Mouse (Mus musculus): Measurements from ENCODE around the gene Ptgir. TPM values are rescaled to one million over a fixed set of nuclear protein-coding genes. Genes with fewer than 3 reads are reported as not detected.

The Ptgir gene
- total RNA-seq, 2 experiments from 2014 or later: 0.14 to 0.16 TPM

DNA sequence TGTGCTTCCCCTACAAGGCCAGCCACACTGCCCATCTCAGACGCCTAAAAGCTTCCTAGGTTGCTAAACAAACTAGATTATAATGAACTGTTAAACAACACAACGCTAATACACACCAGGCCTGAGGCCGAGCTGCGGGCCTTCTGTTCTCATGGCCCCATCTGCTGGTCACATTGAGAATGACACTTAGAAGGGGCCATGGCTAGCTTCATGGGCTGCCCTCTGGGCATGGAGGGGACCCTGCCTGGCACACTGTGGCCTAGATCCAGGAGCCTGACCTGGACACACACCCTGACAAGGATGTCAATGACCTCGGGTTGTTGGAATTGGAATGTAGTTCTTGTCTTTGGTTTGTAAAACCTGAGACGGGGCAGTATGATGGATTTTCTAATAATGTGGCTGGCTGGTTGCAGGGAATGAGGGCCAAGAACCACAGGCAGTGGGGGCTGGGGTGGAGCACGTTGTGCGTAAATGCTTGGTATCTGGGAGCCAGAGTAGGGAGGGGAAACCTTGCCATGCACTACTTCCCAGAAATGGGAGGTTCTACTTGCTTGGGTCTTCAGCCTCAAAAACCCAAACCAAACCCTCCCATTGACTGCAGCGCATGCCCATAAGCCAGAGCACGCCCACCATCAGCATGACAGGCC is 7.6 kb downstream of the Ptgir start:
- peak; percentile 75 to 82 for DNase-seq (ENCODE audit: low spot score in 2 of 2)
- intact Hi-C loops (cut with DNase I): loop anchor here (2.0 to 5.0 kb wide), 2 partner anchors 19 to 42 kb away; no protein-coding TSS in a partner anchor

DNA sequence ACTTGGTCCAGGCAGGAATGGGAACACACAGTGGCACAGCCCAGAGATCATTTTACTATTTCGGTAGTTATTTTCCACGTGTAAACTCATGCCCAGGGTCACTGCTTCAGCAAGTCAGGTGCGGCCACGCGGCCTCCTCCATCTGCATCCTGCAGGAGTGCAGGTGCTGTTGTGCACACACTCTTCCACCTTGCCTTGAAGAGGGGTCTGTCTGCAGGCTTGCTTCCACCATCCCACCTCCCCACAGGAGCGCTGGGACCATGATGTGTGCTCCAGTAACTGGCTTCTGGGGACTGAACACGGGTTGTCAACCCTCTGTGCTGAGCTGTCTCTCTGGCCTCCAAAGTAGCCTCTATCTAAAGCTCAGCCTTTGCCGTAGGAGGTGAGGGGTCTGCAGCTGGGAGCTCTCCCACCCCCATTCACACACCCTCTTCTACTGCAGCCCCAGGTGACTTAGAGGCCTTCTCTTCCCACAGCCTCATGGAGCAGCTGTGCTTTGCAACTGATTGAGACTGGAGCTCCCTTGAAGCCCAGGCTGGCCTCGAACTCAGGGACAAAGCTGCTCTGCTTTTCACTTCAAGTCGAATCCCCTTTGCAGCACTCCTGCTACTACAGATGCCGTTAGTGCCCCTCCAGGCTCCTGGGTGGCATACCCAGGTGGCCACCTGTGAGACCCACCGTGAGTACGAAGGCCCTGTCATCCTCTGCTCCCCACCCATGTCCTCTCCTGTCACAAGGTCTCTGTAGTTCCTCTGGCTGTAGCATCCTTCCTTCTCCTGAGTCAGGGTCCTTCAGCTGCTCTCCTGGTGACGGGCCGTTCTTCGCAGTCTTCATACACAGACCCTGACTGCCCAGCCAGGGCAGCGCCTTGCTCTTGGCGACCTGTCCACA is 8.4 kb downstream of the Ptgir start:
- intact Hi-C loops (cut with DNase I): loop anchor here (5.0 kb wide), 1 partner anchor 42 kb away; no protein-coding TSS in a partner anchor
- DNase-seq (ENCODE audit: low spot score in 2 of 2): no peak

DNA sequence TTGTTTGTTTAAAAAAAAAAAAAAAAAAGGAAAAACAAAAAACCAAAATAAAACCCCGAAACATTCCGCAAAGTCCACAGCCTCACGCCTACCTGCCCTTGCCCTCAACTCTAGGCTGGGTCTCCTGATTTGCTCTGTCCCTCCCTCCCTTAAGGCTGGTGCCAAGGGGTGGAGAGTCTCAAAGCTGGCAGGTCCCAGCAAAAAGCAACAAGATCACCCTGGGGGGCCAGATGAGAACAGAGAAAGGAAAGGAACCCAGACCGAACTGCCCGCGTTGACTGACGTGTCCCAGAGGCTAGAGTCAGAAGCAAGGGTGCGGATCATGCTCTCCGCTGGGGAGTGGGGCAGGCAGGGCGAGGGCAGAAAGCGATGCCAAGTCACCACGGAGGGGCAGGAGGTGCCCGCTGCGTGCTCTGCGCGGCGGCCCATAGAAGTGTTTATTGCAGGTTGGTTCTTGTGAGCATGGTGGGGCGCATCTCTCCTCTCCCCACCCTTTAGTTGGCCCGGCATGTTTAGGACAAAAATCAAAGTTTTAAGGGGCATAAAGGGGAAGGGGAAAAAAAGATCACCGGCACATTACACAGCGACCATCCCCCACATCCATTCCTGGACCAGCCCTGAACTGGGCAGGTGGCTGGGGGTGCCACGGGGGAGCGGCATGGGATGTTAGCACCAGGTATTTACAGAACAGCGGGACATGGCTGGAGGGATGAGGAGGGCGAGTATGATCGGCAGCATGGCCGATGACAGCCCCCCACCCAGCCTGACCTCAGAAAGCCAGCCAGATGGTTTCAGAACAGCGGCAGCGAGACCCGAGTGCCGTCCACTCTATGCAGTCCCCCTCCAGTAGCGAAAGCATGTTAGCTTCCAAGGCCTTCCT is 9.4 kb downstream of the Ptgir start:
- no peak for DNase-seq (ENCODE audit: low spot score in 2 of 2)
- intact Hi-C loops (cut with DNase I): no loop called here

DNA sequence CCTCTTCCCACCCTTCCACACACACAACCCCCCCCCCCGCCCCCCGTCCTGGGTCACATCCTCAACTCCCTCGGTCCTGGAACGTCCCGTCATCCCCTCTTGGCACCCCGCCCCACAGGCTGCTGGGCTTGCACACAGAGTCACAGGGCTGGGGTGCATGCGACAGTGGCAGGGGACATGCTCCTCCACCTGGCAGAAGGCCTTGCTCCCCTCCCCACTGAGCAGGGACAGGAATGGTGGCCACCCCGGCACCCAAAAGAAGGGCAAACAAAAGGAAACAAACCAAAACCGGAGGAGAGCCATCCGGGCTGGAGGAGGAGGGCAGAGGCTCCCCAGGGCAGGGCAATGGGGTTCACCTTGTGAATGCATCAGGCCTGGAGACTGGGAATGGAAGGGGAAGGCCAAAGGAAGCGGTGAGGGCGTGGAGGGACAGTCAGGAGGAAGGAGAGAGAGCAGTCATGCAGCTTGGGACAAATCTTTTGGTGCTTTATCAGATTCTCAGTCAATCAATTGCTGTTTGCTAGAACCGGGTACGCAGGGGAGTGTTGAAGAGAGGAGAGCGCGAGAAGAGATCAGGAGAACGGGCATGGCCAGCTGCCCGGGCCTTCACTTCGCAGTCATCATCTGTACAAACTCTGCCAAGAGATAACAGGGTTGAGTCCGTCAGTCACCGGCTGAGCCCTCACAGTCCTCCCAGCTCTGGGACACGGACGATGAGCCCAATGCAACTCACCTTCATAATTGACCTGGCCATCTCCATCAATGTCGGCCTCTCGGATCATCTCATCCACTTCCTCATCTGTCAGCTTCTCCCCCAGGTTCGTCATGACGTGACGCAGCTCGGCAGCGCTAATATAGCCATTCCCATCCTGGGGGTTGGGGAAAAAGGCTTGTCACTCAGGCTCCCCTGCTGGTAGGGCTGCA is 10.3 kb downstream of the Ptgir start:
- intact Hi-C loops (cut with DNase I): no loop called here
- no peak for DNase-seq (ENCODE audit: low spot score in 2 of 2)

DNA sequence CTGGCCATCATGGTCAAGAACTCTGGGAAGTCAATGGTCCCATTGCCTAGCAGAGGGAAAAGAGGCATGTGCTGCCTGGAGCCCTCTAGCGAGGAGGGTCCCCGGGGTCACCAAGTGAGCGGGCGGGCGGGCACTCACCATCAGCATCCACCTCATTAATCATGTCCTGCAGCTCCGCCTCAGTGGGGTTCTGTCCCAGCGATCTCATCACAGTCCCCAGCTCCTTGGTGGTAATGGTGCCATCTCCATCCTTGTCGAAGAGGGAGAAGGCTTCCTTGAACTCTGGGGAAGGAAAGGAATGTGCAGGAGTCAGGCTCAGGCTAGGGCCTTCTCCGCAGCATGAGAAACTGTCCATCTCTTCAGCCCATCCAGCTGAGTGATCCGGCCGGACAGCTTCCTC is 11.2 kb downstream of the Ptgir start:
- intact Hi-C loops (cut with DNase I): no loop called here
- no peak for DNase-seq (ENCODE audit: low spot score in 2 of 2)

DNA sequence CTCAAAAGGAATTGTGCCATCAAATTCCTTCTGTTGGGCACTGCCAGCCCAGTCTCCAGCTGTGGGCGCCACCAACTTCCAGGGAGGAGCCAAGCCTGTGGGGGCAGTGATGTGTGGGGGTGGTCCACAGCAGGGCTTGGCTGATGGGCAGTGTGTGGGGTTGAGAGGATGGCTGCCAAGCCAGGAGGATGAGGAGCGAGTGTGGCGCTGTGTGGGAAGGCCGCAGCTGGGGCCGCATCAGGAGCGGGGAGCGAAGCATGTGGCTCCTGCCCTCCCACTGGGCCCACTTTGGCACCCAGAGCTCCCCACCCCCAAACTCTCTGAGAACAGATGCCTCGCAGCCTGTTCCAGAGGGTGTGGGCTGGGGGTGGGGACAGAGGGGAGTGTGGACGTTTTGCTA is 11.7 kb downstream of the Ptgir start:
- intact Hi-C loops (cut with DNase I): no loop called here
- DNase-seq (ENCODE audit: low spot score in 2 of 2): peak; percentile 70 to 91

DNA sequence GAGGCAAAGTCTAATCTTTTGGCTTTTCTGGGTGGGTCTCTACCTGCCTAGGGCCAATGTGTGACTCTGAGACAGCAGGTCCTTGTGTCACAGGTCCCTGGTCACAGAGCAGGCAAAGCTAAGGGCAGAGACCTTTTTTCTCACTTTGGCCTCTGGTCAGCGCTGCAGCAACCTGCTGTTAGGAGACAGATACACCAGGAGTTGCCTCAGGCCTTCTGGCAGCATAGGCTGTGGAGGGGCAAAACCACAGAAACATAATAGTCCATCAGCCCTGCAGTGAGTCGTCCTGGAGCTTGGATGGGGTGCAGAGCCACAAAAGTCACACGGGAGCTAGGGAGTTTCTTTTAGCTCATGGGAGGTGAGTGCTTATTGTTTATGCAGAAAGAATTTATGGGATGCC is 12.4 kb downstream of the Ptgir start:
- intact Hi-C loops (cut with DNase I): loop anchor here (1.0 kb wide), 1 partner anchor 96 kb away; no protein-coding TSS in a partner anchor
- peak in 1 of 2 experiments; percentile 33 for DNase-seq (ENCODE audit: low spot score in 2 of 2)

DNA sequence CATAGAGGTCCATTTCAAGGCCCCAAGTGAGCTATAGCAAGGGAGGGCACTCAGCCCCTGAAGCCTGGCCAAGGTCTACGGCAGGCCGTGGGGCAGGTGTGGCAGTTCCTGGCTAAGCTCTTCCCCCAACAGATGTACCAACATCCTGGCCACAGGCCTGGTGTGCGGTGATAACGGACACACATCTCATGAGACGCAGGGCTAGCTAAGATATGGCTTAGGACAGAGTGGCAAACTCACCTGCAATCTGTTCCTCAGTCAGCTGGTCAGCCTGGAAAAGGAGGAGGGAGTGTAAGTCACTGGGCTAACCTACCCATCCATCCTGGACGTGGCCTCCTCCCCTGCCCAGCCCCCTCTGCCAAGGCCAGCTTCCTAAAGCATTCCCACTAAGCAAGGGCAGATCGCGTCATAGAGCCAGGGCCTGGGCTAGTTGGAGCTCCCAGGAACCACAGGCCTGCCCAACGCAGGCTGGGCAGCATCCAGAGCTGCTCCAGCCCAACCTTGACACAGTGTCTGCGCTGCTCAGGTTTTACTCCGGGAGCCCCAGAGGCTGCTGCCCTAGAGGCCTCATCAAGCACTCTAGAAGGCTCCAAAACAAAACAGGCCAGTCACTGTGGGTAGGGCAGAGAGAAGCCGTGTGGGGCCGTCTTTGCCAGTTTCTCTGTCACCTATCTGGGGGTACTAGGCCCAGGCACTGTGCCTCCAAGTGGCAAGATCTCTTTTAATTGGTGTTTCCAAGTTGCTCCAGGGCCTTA is 13.3 kb downstream of the Ptgir start:
- intact Hi-C loops (cut with DNase I): loop anchor here (1.0 to 10.0 kb wide), 2 partner anchors 97 to 995 kb away; partner anchors contain the start of gene Selenow
- no peak for DNase-seq (ENCODE audit: low spot score in 2 of 2)

DNA sequence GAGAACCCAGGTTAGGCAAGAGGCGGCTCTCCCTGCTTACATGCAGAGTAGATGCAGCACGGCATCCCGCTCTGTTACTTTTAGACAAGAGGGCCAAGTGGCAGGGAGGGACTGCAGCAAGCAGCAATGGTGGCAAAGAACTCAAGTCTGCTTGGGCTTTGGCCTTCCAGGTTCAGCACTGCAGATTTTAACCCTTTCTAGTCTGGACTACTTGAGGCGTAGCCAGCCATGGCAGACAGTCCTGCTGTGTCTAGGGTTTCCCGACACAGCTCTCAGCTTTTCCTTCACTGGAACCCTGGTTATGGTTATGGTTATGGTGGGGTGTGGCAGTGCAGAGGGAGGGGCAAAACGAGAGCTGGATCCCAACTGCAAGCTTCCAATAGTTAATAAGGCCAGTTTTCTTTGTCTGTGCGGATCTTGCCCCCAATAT is 13.9 kb downstream of the Ptgir start:
- intact Hi-C loops (cut with DNase I): loop anchor here (10.0 kb wide), 1 partner anchor 995 kb away; the partner anchor contains the start of gene Selenow
- DNase-seq (ENCODE audit: low spot score in 2 of 2): peak in 1 of 2 experiments; percentile 36

DNA sequence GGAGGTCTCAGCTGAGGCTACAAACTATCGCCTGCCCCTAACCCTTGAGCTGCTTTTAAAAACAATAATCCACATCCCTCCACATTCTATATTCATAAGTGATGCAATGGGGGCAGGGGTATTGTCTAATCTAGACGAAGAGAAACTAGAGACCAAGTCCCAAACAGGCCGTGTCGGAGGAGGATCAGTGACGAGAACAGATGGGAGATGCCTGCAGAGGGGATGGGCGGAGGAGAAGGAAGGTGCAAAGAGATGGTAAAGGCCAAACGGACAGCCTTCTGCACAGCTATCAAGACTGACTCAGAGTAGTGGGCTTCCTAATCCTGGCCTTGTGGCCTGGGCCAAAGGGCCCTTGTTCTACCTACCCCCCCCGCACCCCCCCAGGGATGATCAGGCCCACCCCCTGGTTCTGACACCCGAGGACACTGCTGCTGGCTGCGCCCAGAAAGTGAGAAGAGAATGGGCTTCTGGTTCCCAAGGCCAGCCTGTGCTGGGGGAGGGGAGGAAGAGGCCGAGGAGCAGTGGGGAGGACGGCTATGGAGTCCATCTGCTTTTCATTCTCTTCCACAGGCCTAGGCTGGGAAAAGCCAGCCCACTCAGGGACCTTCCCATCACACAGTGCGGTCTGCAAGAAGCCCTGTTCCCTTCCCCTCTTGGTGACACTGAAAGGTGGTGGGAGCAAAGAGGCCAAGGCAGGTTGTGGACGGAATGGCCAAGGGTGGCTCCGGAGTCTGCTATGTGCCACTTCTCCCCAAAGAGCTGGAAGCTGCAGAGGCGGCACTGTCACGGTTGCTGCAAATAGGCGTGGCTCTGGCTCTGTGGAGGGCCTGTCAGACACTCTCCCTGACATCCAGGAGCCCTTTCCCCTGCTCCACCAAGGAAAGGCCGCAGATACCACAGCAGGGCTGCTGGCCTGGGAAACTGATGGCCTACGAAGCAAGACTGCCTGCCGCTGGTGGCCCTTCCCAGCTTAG is 14.8 kb downstream of the Ptgir start:
- intact Hi-C loops (cut with DNase I): loop anchor here (10.0 kb wide), 1 partner anchor 996 kb away; the partner anchor contains the start of gene Selenow

DNA sequence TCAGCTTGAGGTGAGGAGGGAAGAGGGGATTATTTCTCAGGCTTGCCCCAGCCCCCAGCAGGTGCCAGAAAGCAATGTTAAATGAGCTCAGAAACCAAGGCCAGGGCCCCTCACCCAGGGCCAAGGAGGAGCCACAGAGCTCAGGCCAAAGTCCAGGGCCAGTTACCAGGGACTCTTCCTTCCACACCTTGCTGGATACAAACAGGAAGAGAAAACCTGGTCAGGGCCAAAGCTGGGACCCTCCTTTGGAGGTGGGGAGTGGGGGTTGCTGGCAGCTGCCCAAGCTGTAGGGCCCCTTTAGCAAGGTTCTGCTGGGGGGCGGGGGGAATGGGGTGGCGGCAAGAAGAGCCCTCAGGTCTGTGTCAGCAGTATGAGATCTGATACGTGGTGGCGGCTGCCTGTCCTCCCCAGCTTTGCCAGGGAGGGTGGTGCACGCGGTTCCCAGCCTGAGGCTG is 15.6 kb downstream of the Ptgir start:
- no peak for DNase-seq (ENCODE audit: low spot score in 2 of 2)
- intact Hi-C loops (cut with DNase I): loop anchor here (10.0 kb wide), 1 partner anchor 997 kb away; the partner anchor contains the start of gene Selenow

More for the DNA sequence above, 14.8 kb downstream of the Ptgir start:
- DNase-seq (ENCODE audit: low spot score in 2 of 2): peak; percentile 52 to 68

DNA sequence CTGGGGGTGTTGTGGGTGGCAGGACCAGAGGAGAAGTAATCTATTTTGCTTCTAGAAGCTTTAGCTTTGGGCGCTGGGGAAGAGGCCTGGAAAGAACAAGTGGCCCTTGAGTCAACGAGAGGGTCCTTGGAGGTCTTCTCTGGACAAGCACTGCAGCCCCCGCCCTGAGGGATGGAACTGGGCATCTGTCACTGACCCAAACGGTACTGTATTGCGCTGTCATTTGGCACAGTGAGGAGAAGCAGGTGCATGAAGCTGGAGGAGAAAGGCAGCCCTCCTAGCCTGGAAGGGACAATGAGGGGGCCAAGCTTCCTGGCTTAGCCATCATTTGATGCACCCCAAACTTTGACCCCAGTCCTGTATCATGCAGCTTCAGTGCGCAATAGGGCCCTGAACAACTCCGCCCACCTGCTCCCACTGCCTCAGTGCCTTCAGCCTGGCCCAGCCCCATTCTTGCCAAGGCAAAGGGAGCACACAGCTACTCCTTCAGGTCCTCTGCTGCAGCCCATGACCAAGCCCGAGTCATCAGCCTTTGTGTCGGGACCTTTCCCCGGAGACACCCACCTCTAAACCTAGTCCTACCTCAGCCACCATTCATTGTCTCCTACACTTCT is 16.2 kb downstream of the Ptgir start:
- intact Hi-C loops (cut with DNase I): loop anchor here (10.0 kb wide), 1 partner anchor 998 kb away; the partner anchor contains the start of gene Selenow
- DNase-seq (ENCODE audit: low spot score in 2 of 2): peak; percentile 55 to 71

DNA sequence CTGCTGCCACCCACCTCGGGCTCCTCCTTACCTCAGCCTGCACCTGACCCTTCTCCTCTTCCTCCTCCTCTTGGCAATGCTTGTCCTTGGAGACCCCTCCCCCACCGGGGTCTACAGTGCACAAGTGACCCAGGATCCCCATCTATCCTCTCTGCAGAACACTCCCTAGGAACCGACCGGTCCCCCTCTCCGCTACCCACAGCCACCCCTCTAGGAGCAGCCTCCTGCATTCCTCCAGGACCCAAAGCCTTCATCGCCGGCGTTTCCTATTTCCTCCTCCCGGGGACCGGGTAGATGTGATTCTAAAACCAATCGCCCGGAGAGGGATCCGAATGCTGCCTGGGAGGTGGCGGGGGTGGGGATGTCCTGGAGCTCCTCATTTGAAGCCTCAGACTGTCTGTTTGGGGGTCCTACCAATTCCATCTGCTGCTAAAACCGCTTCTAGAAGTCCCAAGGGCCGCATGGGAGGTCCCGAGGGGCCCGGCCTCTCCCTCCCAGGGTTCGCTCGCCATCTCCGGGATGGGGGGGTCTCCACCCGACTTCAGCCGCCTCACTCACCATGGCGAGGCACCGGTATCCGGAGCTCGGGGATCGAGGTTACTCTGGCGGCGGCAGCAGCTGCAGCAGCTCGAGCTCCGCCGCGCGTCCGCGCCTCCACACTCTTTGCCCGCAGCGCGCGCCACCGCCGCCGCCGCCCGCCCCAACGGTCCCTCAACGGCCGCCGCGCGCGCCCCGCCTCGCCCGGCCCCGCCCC is 17.2 kb downstream of the Ptgir start:
- intact Hi-C loops (cut with DNase I): loop anchor here (2.0 to 10.0 kb wide), 2 partner anchors 21 to 999 kb away; partner anchors contain the start of genes Pnmal2 and Selenow
- DNase-seq (ENCODE audit: low spot score in 2 of 2): peak in 1 of 2 experiments; percentile 40

DNA sequence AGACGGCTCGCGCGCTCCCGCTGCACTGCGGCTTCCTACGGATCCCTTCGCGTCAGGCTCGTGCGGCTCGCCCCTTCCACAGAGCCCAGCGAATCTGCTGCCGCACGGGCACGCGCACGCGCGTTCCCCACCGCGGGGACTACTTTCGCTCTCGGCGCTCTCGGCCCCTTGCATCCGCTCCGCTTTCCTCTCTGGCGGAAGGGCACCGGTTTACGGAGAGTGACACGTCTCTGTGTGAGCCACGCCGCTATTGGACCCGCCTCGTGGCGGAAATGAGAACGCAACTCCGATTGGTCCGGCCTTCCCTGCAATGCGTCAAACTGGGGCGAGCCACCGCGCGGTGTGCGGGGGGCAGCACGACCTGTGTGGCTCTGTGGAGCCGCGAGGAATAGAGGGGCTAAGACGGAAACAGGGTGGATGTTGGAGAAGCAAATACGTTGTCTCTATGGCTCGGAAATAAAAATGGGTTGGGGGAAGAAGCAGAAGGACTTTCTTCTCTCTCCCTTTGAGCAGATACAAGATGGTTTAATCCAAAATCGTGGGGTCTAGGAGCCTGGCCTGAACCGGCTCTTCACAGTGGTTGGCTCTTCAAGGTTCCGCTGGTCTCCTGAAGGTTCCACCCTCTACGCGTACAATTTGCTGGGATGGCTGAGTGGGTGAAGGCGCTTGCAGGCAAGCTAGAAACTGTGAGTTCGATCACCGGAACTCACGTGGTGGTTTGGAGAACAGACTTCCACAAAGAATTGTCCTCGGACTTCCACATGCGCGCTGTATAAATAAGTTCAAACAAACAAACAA is 17.9 kb downstream of the Ptgir start, which contains the start of gene Calm3:
TSS of gene Calm3 (minus strand) at position 78 of the 798 bp plus-strand sequence.
- intact Hi-C loops (cut with DNase I): loop anchor here (2.0 to 10.0 kb wide), 2 partner anchors 21 to 999 kb away; partner anchors contain the start of genes Pnmal2 and Selenow

More for the DNA sequence above, 17.9 kb downstream of the Ptgir start, which contains the start of gene Calm3:
- peak; percentile 99 to 100 for DNase-seq (ENCODE audit: low spot score in 2 of 2)

All from left cerebral cortex, postnatal 25 days (tissue).